Mouse (Mus musculus): Measurements from ENCODE around the gene Ltc4s.

GRCm38 (mm10) chr11:50252684-50253265, 14.4 kb upstream of the Ltc4s start:
- peak; percentile 35; the same call in 1 of the 2 replicates for TF ChIP-seq POLR2A (IDR thresholded peaks at IDR 0.05; ENCODE audit: control insufficient read depth, low read depth, low read length)
- TF ChIP-seq CTCF (IDR thresholded peaks at IDR 0.05; ENCODE audit: control insufficient read depth, insufficient read depth, insufficient replicate concordance, low read depth, low read length) = no peak

Measured in testis, adult 2 months (tissue).